Mouse (Mus musculus) spleen, adult 12 weeks (tissue): ENCODE results near the gene P4ha3.
"Not testable (repeated sequence)": the region's sequence is repeated elsewhere in the genome, so short reads cannot be mapped to it uniquely, and the experiment has no call there.

ENCODE experiments used
- DNase-seq: peaks from one replicate; pipeline ENCODE4 v3.0.0; 2022; ENCODE audit warnings: low spot score

The P4ha3 gene

DNA sequence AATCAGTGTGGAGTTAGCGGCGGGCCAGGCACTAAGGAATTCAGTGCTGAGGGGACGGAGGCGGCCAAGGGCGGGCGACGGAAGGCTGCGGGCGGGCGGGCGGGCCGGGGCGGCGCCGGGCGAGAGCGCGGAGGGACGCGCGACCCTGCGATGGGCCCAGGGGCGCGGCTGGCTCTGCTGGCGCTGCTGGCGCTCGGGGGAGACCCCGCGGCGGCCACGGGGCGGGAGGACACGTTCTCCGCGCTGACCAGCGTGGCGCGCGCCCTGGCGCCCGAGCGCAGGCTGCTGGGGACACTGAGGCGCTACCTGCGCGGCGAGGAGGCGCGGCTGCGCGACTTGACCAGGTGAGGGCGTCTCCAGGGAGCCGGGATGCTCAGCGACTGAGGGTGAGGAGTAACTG lies at the start of gene P4ha3:
TSS of gene P4ha3 (plus strand) at position 138 of the 400 bp plus-strand sequence.
- no peak for DNase-seq

DNA sequence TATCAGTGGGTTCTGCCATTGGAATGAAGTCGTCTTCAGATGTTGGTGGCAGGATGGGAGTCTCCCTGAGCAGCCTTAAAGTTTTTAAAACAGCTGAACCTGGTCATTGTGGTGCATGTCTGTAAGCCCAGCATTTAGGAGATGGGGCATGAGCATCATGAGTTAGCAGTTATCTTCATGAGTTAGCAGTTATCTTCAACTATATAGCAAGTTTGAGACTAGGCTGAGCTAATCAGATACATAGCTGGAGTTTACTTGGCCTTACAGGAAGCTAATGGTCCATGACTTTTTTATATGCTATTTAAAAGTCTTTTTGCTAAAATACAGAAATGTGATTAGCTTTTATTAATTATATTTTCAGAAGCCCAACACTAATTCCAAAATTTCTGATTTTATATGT lies 47.0 kb upstream of the P4ha3 start:
- DNase-seq = no peak

DNA sequence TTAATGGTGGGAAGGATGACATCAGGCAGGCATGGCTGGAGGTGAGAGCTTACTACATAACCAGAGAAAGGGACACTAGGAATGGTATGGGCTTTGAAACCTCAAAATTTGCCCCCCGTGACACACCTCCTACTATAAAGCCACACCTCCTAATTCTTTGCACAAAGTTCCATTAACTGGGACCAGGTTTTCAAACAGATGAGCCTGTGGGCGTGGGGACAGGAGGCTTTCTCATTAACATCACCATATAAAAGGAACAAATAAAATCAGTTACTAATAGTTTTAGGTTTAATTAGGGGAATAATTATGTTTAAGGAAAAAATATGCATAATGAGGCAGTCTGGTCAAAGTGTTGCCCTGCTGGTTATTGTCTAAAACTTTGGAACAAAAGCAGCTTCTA lies 44.7 kb upstream of the P4ha3 start:
- no peak for DNase-seq

DNA sequence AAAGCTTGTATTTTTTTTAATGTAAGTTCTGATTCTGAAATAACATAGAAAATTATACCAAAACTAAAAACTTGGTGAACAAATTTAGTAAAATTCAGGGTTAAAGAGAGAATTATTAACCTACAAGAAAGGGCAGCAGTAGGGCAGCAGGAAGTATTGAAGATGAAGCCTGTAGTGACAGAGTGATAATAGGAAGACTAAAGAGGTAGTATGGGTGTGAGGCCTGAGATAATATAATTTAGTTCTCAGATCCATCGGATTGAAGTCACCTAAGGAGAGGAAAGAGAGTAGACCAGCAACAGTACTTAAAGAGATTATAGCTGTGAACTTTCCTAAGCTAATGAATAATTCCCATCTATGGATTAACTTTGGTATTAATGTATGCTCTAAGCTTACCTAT lies 42.3 kb upstream of the P4ha3 start:
- no peak for DNase-seq

DNA sequence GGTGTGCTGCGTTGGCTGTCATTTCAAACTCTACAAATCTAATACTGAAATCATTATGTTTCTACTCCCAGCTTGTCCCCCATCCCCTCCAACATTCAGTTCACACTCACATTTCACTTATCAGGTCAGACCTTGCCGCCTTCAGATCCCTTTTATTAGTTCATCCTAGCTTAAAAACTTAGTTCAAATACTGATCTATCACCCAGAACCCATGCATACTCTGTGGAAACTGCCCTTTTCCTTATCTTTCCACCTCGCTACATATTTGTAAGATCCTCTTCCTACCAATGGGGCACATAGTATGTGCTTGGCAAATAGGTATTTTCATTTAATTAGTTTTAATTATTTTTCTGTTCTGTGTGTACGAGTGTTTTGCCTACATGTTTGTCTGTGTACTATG lies 41.1 kb upstream of the P4ha3 start:
- no peak for DNase-seq

DNA sequence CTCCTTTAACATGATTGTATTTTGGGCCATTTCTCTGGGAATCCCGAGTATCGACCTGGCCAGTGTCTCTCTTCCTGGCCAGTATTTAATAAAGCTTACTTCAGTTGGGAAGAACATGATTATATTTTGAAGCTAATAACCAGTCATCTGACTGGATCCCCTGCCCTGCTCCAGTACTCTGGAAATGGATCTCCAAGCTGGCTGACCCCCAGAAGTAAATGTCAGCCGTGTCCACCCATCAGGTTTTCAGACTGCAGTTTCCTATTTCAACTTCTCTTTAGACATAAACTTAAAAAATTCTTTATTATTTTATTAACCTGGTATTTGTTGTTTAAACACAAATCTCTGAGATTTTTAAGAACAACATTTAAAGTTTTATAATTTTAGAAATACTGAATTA lies 40.1 kb upstream of the P4ha3 start:
- DNase-seq = no peak

DNA sequence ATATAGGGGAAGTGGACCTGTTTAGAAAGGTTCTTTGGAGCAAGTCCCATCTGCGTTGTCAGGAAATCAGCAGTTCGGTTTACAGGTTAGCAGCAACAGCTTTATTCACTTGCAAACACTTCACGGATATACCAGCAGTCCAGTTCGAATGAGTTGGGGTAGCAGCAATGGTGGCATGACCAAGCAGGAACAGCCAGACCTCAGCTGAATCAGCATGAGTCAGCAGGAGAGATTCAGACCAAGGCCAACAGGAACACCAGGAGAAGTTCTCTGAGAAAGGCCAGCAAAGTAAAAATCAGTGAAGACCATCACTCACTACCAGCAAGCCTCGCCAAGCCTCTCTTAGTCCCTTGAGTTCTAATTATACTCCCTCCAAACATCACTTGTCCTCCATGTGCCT lies 34.7 kb upstream of the P4ha3 start:
- DNase-seq = no peak

DNA sequence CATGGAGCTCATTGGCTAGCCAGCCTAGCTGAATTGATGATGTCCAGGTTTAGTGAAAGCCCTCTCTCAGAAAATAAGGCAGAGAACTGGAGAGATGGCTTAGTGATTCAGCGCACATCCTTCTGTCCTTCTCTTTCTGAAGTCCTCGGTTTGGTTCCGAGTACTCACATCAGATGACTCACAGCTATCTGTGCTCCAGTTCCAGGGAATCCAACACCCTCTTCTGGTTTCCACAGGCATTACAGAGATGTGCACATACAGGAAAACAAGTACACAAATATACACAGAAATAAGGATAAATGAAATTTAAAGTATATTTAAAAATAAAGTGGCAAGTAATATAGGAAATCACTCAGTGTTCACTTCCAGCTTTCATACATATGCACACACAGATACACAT lies 23.0 kb upstream of the P4ha3 start:
- no peak for DNase-seq

DNA sequence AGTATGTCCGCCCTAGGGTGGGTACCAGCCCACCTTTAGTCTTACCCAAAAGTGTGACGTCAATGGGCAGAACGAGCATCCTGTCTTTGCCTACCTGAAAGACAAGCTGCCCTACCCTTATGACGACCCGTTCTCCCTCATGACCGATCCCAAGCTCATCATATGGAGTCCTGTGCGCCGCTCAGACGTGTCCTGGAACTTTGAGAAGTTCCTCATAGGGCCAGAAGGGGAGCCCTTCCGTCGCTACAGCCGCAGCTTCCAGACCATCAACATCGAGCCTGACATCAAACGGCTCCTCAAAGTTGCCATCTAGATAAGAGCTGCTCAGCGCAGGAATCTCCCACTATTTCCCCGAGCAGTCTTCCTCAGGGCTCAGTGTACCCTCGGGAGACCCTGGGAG lies 20.4 kb upstream of the P4ha3 start:
- DNase-seq = not testable (repeated sequence)

DNA sequence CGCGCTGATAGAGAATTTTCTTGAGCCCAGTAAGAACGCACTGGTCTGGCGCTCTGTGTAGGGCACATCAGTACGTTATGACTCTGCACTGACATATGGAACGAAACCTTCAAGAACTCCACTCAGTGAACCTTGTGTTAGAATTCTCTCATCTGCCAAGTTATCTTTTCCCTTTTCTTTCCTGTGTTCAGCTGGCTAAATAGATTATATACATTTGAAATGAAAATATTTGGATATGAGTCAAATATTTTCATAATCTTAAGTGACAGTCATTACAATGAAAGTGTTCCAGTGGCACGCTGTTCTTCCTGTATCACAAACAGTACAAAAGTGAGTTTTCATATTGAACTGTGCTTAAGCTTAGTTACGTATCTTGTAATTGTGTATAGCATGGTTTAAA lies 13.0 kb upstream of the P4ha3 start:
- no peak for DNase-seq

DNA sequence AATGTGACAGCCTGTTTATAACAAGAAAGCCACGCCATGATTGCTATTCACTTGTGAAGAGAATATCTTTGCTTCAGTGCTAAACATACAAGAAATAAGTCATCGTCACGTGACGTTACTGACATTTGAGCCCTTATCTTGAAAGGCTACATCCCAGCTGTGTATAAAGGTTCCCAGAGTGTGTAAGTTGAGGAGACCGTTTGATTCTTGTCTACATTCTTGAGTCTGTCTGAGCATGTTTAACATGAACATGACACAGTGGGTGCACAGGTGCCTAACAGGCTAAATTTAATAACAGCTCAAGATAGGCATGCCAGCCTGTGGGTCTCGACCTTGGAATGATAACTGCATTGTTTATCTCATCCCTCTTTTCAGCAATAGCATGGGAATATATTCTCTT lies 10.8 kb upstream of the P4ha3 start:
- DNase-seq = no peak

DNA sequence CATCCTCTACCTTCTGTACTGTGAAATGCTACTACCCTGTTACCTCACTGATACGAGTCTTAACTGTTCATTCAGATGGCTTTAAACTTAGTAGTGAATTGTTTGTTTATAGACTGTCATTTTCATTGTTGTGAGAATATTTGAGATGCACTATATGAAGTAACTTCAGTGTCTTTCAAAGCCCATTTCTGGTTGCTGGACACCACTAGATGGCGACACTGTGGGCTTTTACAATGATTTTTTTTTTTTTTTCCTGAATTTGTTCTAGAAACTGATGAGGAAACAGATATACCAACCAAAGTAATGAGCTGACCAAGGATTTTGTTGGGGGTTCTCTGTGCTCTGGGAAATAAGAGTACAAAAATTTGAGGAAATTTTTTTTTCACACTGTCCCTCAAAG lies 8.9 kb upstream of the P4ha3 start:
- DNase-seq = no peak

DNA sequence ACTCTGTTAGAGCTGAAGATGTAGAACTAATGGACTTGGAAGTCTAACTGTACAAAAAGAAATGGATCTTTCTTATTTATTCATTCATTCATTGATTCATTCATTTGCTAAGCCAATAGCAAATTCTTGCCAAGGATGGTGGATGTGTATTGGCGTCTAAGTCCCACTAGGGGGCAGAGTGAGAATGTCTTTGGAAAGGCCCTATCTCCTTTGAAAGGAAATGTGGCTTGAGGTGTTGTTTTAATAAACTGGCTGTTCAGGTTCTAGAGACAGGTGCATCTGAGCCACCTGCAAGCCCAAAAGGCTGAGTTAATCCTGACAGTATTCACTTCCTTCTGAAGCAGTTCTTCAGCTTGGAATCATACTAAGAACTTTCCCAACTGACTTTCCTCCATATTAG lies 5.5 kb upstream of the P4ha3 start:
- no peak for DNase-seq

DNA sequence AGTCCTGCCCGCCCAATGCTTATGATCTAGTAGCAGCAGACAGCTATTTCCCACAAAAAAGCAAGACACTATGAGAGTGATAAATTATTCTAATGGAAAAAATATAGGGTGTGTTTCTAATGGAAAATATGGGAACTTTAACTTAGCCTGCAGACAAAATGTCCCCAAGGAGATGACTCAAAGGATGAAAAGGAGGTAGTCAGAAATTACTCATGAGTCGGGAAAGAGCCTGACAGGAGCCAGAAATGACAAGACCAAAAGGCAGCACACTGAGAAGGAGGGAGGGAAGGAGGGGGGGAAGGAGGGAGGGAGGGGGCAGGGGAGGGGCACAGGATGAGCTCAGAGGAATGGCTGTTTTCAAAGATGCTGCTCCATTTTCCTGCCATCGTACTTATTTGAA lies 3.7 kb upstream of the P4ha3 start:
- no peak for DNase-seq

DNA sequence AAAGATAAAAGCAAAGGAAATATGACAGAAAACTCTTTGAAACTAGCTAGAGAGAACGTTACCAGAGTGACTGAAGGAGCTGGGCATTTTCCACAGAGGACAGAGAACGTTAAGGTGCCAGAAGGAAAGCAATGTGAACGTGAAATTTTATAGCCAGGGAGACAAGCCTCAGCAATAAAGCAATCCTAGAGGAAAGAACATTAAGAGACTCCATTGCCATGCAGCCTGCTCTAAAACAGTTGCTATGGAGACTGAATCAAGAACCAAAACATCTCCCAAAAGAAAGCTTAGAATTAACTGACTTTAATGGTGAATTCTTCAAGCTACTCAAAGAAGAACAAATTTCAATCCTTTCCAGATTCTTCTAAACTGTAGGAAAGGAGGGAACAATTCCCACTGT lies 2.0 kb upstream of the P4ha3 start:
- no peak for DNase-seq

DNA sequence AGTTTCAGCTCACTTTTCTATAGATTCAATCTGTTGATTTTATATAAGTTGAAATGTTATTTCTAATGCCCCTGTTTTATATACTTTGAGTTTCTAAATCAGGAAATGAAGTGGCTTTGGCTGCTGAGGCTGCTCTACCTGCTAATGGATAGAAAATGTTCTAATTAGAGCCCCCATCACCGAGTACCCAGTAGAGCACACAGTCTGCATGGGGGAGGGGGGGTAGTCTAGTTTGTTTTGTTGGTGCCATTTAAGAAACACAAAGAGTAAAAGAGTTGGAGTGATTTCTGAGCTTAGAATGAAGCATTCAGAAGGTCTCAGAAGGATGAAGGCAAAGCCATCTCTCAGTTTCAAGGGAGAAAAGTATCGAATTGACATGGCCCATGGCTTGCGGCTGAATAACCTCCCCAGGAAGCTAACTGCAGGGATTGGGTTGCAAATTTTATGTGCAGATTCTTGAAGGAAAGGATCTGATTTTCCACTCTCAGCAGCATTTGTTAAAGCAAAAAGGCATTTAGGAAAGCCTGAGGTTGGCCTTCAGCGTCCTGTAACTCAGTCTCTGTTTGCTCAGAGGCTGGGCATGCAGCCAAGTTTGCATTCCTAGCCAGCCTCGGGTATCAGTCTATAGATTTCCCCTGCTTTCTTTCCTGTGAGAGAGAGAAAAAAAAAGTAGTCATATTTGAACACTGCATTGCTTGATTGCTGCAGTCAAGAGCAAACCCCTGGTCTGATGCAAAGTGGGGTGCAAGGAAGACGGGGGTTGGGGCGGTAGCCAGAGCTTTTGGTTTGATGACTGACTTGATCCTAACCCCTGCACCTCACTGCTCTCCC lies 2.6 kb downstream of the P4ha3 start:
- no peak for DNase-seq

DNA sequence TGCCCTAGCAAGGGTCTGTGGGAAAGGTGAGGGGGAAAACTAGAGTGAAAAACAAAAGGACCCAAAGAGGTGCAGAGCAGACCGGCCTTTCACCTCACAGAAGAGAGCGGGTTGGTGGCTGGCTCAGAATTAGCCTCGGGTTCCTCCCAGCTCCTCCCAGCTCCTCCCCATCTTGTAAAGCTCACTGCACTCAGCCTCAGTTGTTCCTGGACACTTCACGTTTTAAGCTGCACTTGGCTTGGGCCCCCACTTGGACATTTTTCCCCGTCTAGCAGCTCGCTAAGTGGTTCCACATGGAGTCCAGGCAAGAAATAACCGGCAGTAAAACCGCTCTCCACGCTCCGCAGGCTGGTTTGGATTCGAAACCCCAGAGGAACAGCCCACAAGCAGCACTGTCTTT lies 3.3 kb downstream of the P4ha3 start:
- DNase-seq = no peak

DNA sequence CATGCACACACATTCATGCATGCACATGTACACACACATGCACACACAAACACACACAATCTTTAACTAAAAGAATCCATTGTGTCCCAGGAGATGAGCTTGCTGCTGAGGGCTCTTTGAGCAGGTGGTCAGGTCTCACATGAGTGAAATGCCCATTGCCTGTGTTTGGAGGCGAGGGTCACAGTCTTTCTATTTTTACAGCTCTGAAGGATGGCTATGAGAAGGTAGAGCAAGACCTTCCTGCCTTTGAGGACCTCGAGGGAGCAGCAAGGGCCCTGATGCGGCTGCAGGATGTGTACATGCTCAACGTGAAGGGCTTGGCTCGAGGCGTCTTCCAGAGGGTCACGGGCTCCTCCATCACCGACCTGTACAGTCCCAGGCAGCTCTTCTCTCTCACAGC lies 8.2 kb downstream of the P4ha3 start:
- no peak for DNase-seq

DNA sequence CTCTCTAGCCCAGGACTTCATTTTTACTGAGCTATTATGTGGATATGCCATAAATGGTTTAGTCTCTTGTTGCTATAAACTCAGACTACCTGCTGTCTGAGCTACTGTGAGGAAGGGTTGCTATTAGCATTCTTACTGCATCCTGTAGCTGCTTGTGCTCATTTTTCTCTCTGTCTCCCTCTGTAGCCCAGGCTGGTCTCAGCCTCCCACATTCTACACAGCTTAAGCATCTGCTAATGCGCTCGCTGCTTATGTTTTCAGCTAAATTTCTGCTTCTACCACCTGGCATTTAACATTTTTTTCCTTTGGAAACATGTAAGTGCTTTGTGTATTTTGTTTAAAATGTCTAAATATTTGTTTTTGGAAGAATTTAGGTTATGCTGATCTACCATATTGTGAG lies 10.4 kb downstream of the P4ha3 start:
- no peak for DNase-seq

DNA sequence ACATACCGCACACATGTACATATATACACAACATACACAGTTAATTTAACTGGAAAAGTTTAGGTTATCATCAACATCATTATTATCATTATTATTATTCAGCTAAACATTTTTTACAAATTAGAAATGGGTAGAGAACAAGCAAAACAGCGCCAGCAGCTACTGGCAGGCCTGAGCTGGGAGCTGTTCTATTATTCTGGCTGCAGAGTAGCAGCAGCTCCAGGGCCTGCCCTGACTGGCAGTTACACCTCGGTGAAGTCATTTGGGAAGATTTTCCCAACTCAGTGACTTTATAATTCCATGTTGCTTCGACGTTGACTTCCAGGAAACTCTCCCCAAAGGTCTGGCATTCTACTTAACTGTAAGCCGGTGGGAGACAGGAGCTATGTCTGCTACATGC lies 11.4 kb downstream of the P4ha3 start:
- no peak for DNase-seq

DNA sequence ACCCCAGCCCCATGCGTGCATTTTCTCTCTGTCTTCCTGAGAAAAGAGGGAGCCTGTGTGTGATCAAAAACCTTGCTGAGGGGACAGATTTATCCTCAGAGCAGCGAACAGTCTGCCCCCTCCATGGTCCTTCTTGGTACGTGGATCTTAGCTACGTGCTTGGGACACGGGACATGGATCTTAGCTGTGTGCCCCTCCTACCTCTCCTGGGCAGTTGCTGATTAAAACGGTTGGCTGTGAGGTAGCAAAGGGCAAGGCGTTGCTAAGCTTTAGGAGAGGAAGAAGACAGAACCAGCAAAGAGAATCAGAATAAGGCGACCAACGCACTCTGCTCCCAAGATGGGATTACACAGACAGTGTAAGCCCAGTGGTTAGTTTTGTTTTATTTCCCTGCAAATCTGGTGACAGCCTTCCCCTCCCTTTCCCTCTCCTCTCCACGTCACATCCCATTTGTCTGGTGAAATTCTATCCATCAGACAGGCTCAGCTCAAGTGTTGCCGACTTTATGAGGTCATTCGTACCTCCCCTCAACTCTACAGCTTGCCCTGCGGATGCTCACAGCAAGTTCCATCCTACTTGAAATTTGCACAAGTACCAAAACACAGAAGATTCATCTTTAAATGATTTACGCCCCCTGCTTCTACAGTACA lies 13.7 kb downstream of the P4ha3 start:
- DNase-seq = no peak

DNA sequence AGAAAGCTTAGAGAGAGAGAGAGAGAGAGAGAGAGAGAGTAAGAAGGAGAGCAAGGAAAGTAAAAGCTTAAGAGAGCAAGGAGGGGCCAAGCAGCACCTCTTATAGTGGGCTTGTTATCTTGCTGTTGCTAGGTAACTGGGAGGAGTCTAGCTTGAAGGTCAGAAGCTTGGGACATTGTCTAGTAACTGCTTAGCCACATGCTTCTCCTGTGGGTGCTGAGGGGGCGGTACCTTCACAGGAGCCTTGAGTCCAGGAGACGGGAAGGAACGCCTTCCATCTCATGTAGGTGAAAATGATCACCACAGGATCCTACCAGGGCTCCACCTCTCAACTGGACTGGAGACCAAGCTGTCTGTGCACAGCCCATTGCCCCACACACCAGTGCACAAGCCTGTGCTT lies 16.1 kb downstream of the P4ha3 start:
- DNase-seq = no peak

DNA sequence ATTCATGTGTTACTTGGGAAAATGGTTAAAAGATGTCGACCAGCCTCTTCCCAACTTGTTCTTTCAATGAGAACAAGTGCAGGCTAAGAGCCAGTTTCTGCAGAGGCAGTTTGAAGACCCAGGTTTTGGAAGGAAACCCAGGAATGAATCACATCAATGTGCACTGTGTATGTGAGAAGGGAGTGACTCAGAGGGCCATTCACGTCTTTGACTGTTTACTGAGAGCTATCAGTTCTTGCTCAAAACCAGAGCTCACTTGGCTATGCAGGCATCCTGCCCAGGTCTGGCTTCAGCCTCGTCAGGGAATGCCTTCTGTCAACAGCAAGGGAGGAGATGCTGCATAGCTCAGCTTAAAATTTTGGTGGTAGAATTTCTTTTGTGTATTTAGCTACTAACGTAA lies 17.0 kb downstream of the P4ha3 start:
- no peak for DNase-seq

DNA sequence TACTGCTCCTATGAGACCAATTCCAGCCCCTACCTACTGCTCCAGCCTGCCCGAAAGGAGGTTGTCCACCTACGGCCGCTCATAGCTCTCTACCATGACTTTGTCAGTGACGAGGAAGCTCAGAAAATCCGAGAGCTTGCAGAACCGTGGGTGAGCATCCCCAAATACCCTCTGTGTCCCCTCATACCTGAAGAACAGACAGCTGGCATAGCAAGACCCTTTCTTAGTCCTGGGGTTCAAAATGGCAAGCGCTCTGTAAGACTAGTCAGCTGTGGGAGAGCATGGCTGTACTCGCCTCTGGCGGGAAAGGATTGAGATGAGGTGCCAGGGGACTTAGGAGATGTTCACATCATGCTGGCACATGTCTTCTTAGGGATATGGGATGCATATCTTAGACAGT lies 20.6 kb downstream of the P4ha3 start:
- DNase-seq = no peak
